ENCODE assay signal across 32 mouse cellular contexts in the genomic region with DNA sequence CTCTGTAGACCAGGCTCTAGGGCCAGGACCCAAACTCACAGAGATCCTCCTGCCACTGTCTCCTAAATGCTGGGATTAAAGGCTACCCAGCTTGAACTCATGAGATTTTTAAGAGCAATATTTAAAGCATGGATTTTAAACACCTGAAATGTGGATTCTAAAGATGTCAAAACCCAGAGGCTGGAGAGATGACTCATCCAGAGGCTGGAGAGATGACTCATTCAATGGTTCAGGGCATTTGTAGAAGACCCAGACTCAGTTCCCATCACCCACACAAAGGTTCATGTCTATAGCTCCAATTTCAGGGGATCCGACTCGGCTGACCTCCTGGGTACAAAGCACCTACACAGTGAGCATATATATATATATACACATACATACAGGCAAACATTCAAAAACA. TPM values are rescaled to one million over a fixed set of nuclear protein-coding genes. Genes with fewer than 3 reads are reported as not detected.
DNase-seq lines count a peak whose midpoint lies in the region; ATAC-seq and TF ChIP-seq lines count a peak whose summit lies in the region.
"Had no signal": no experiment of that assay in that cellular context is flagged by ENCODE, and none has a peak within 500 bp of the region (broad histone marks: within the 10 kb centered on the region; RNA-seq: fewer than 3 reads in every experiment).

No protein-coding gene starts in this region.

- H3K79me2 ChIP-seq in C2C12 (ENCODE audit: control insufficient read depth, insufficient read depth), result peaks cover 51% of the 10 kb centered on the region
- H3K79me2 ChIP-seq in MEL (ENCODE audit: control insufficient read depth, insufficient read depth, low read length, poor library complexity), result peaks cover 13% of the 10 kb centered on the region

- no peak overlapping the region for H3K27ac ChIP-seq in MEL (ENCODE audit: control insufficient read depth, low read depth, low read length)
- H3K27ac ChIP-seq in intestine, embryonic 16.5 days (ENCODE audit: low read length), result no peak overlapping the region
- H3K27ac ChIP-seq: embryonic facial prominence, embryonic 10.5 days; embryonic facial prominence, embryonic 13.5 days; forebrain, embryonic 12.5 days; forebrain, embryonic 15.5 days; heart, embryonic 15.5 days; hindbrain, embryonic 10.5 days; hindbrain, embryonic 13.5 days; intestine, embryonic 15.5 days had no signal

- intact Hi-C loops in left cerebral cortex, postnatal 36 days (cut with DNase I), result no loop called here

- H3K27me3 ChIP-seq in C2C12 (ENCODE audit: control insufficient read depth, insufficient read depth, insufficient read length), result no peaks in the 10 kb centered on the region
- H3K27me3 ChIP-seq in MEL (ENCODE audit: control insufficient read depth in 1 of 2, insufficient read depth in 2 of 2, low read length in 2 of 2), result no peaks in the 10 kb centered on the region
- no peaks in the 10 kb centered on the region for H3K27me3 ChIP-seq in intestine, embryonic 16.5 days (replicated peaks; ENCODE audit: control insufficient read depth, insufficient read depth, low read length)
- H3K27me3 ChIP-seq: embryonic facial prominence, embryonic 13.5 days; forebrain, embryonic 12.5 days; forebrain, embryonic 15.5 days; heart, embryonic 12.5 days; heart, embryonic 15.5 days; hindbrain, embryonic 13.5 days; intestine, embryonic 15.5 days; Patski had no signal

- H3ac ChIP-seq in C2C12 (ENCODE audit: control insufficient read depth, insufficient read length, low read depth), result no peak overlapping the region

- DNase-seq in 3134 (ENCODE audit: extremely low read depth, insufficient read length, low spot score) (peak; percentile 28), MEL (ENCODE audit: low read depth, low spot score) (peak; percentile 14), NIH3T3 (ENCODE audit: low read depth) (peak; percentile 11)
- no peak for DNase-seq in spleen, postnatal 10 days (ENCODE audit: low spot score in 2 of 2)
- DNase-seq in layer of hippocampus, adult 8-10 months (ENCODE audit: low spot score in 2 of 2), result no peak
- DNase-seq in left cerebral cortex, postnatal 36 days (ENCODE audit: low spot score in 2 of 2), result no peak
- DNase-seq: adrenal gland, adult 2 months; adrenal gland, postnatal 14 days; cerebellum, adult 11 months; cerebellum, adult 2 months; cerebellum, adult 9-11 months; cerebellum, postnatal 25 days; embryo, embryonic 11 days; gastrocnemius, postnatal 14 days; heart, adult 18-20 months; heart, postnatal 10 days; heart, postnatal 36 days; kidney, adult 18-20 months had no signal

- no peaks in the 10 kb centered on the region for H3K9me3 ChIP-seq in MEL (replicated peaks; ENCODE audit: insufficient read depth, low read length)
- H3K9me3 ChIP-seq in intestine, embryonic 16.5 days (ENCODE audit: control insufficient read depth, low read length), result no peaks in the 10 kb centered on the region
- H3K9me3 ChIP-seq: embryonic facial prominence, embryonic 10.5 days; embryonic facial prominence, embryonic 13.5 days; forebrain, embryonic 12.5 days; forebrain, embryonic 15.5 days; heart, embryonic 12.5 days; heart, embryonic 15.5 days; hindbrain, embryonic 10.5 days; hindbrain, embryonic 13.5 days; intestine, embryonic 15.5 days had no signal

- H3K4me3 ChIP-seq in C2C12 (ENCODE audit: insufficient read depth, poor library complexity, severe bottlenecking), result no peak overlapping the region
- H3K4me3 ChIP-seq in MEL (ENCODE audit: control insufficient read depth in 1 of 2, insufficient read depth in 1 of 2, low read depth in 2 of 2, low read length in 2 of 2), result no peak overlapping the region
- H3K4me3 ChIP-seq in intestine, embryonic 16.5 days (ENCODE audit: low read length), result no peak overlapping the region
- H3K4me3 ChIP-seq: embryonic facial prominence, embryonic 10.5 days; embryonic facial prominence, embryonic 13.5 days; erythroblast, embryonic 14.5 days; forebrain, embryonic 12.5 days; forebrain, embryonic 15.5 days; heart, embryonic 12.5 days; heart, embryonic 15.5 days; hindbrain, embryonic 10.5 days; hindbrain, embryonic 13.5 days; intestine, embryonic 15.5 days had no signal

- TF ChIP-seq EP300 in MEL (IDR thresholded peaks at IDR 0.05; ENCODE audit: low read depth in 1 of 2, low read length in 2 of 2), result no peak

- no peak for TF ChIP-seq RAD21 in MEL (IDR thresholded peaks at IDR 0.05; ENCODE audit: low read depth, low read length)

- H3K36me3 ChIP-seq in C2C12 (ENCODE audit: control insufficient read depth, insufficient read depth) (peaks cover 44% of the 10 kb centered on the region), MEL (ENCODE audit: control insufficient read depth in 1 of 2, insufficient read depth in 2 of 2, low read length in 2 of 2) (peaks cover 12 to 17% of the 10 kb centered on the region in 2 experiments)
- H3K36me3 ChIP-seq in intestine, embryonic 16.5 days (ENCODE audit: control insufficient read depth, insufficient read depth, low read length), result peaks cover 4% of the 10 kb centered on the region; the same call in 1 of the 2 replicates

- peaks cover 16% of the 10 kb centered on the region for H3K79me3 ChIP-seq in C2C12 (ENCODE audit: low read depth)

- H3K4me2 ChIP-seq in intestine, embryonic 16.5 days (ENCODE audit: low read depth, low read length), result no peak overlapping the region
- H3K4me2 ChIP-seq: embryonic facial prominence, embryonic 13.5 days; forebrain, embryonic 12.5 days; forebrain, embryonic 15.5 days; heart, embryonic 12.5 days; heart, embryonic 15.5 days; hindbrain, embryonic 13.5 days; intestine, embryonic 15.5 days had no signal

- H3K4me1 ChIP-seq in MEL (ENCODE audit: control insufficient read depth in 1 of 2, insufficient read depth in 2 of 2, low read length in 2 of 2), result peaks cover 0 to 3% of the 10 kb centered on the region in 2 experiments; a peak in 2 of 4 replicates
- peaks cover 11% of the 10 kb centered on the region for H3K4me1 ChIP-seq in intestine, embryonic 16.5 days (ENCODE audit: control insufficient read depth, insufficient read depth, low read length)

- 94% methylated on average over 2 of the region's 2 CpGs for WGBS in intestine, embryonic 16.5 days

- no peak for ATAC-seq in intestine, embryonic 16.5 days
- ATAC-seq: forebrain, embryonic 15.5 days; hindbrain, embryonic 16.5 days; intestine, embryonic 15.5 days; Patski had no signal

- TF ChIP-seq CTCF in C2C12 (IDR thresholded peaks at IDR 0.05; ENCODE audit: control insufficient read depth, insufficient read depth, insufficient read length) (no peak), MEL (IDR thresholded peaks at IDR 0.05 in 2 of 3, conservative IDR thresholded peaks at IDR 0.05 in 1 of 3; ENCODE audit: control insufficient read depth in 1 of 3, insufficient read depth in 1 of 3, low read depth in 2 of 3, low read length in 3 of 3, poor library complexity in 1 of 3, severe bottlenecking in 1 of 3) (no peak)

- no peak for TF ChIP-seq POLR2A in MEL (IDR thresholded peaks at IDR 0.05; ENCODE audit: control insufficient read depth in 1 of 2, insufficient read depth in 1 of 2, low read depth in 1 of 2, low read length in 2 of 2, poor library complexity in 1 of 2)

- H3K9ac ChIP-seq in MEL (ENCODE audit: control insufficient read depth, low read depth, low read length, poor library complexity, severe bottlenecking), result no peak overlapping the region
- no peak overlapping the region for H3K9ac ChIP-seq in intestine, embryonic 16.5 days (ENCODE audit: low read depth, low read length)
- H3K9ac ChIP-seq: embryonic facial prominence, embryonic 13.5 days; forebrain, embryonic 12.5 days; forebrain, embryonic 15.5 days; heart, embryonic 12.5 days; heart, embryonic 15.5 days; hindbrain, embryonic 13.5 days; intestine, embryonic 15.5 days had no signal

TF ChIP-seq in C2C12, 6 proteins besides CTCF, POLR2A, EP300 and RAD21:
- no peak for TF ChIP-seq MAX (IDR thresholded peaks at IDR 0.05)
- no peak for TF ChIP-seq MYOG (IDR thresholded peaks at IDR 0.05; ENCODE audit: control insufficient read depth, extremely low read depth, insufficient read length)
- TF ChIP-seq CEBPB (IDR thresholded peaks at IDR 0.05; ENCODE audit: low read depth), result no peak
- TF ChIP-seq FOSL1 (IDR thresholded peaks at IDR 0.05; ENCODE audit: insufficient read depth, low read length, poor library complexity, severe bottlenecking), result peak; percentile 40

TF ChIP-seq in MEL, 35 proteins besides CTCF, POLR2A, EP300 and RAD21 (continues in another document):
- TF ChIP-seq ETS1 (IDR thresholded peaks at IDR 0.05; ENCODE audit: low read depth, low read length) (no peak), POLR2AphosphoS5 (IDR thresholded peaks at IDR 0.05; ENCODE audit: borderline replicate concordance, low read depth, low read length) (no peak), HCFC1 (IDR thresholded peaks at IDR 0.05; ENCODE audit: low read depth, low read length) (no peak), E2F4 (IDR thresholded peaks at IDR 0.05; ENCODE audit: borderline replicate concordance, low read depth, low read length) (no peak), USF1 (IDR thresholded peaks at IDR 0.05; ENCODE audit: low read depth, low read length) (no peak), POLR2AphosphoS2 (IDR thresholded peaks at IDR 0.05; ENCODE audit: low read length) (no peak), RCOR1 (IDR thresholded peaks at IDR 0.05; ENCODE audit: low read depth, low read length) (no peak)

RNA-seq across cellular contexts. Expression of a gene that starts 3.3 kb away (rescaled TPM):
- 29.5 TPM for polyA plus RNA-seq in C2C12 (2012; fragmentation: generic; extraction: Trizol)
- total RNA-seq in MEL (2012; rRNA removed), result 36.4 and 38.0 TPM in 2 replicates
- polyA plus RNA-seq in MEL (2012; ENCODE audit: insufficient read depth in 1 of 2, insufficient read length in 2 of 2, low read depth in 1 of 2, low replicate concordance in 2 of 2, missing spikeins in 1 of 2), result 10 to 100 TPM in 1 of 2 experiments, not detected in 1; 40.4 TPM
- 22.6 and 23.6 TPM in 2 replicates for polyA plus RNA-seq in intestine, embryonic 16.5 days (2015; fragmentation: Nextera tagmentation; extraction: Ambion mirVana)
- total RNA-seq in layer of hippocampus, adult 8-10 months (2022), result 10 to 100 TPM; 24.8 to 28.1 (median 27.2) TPM
- 10 to 100 TPM; 33.8 to 34.9 TPM for total RNA-seq in left cerebral cortex, postnatal 36 days (2021)

RNA-seq across cellular contexts. Expression of a gene that starts 30.9 kb away (rescaled TPM):
- polyA plus RNA-seq in C2C12 (2012; fragmentation: generic; extraction: Trizol), result 25.8 TPM
- total RNA-seq in MEL (2012; rRNA removed), result 17.7 and 17.9 TPM in 2 replicates
- polyA plus RNA-seq in MEL (2012; ENCODE audit: insufficient read depth in 1 of 2, insufficient read length in 2 of 2, low read depth in 1 of 2, low replicate concordance in 2 of 2, missing spikeins in 1 of 2), result 10 to 100 TPM in 1 of 2 experiments, not detected in 1; 28.6 TPM
- polyA plus RNA-seq in intestine, embryonic 16.5 days (2015; fragmentation: Nextera tagmentation; extraction: Ambion mirVana), result 31.5 and 33.9 TPM in 2 replicates
- 10 to 100 TPM; 43.7 to 55.5 (median 51.0) TPM for total RNA-seq in layer of hippocampus, adult 8-10 months (2022)
- 10 to 100 TPM; 39.6 to 45.3 TPM for total RNA-seq in left cerebral cortex, postnatal 36 days (2021)

RNA-seq across cellular contexts. Expression of a gene that starts 39.4 kb away (rescaled TPM):
- polyA plus RNA-seq in C2C12 (2012; fragmentation: generic; extraction: Trizol) (56.9 TPM), MEL (2012; ENCODE audit: insufficient read depth in 1 of 2, insufficient read length in 2 of 2, low read depth in 1 of 2, low replicate concordance in 2 of 2, missing spikeins in 1 of 2) (100 to 1,000 TPM; 116 to 352 TPM)
- 34.2 and 38.1 TPM in 2 replicates for total RNA-seq in MEL (2012; rRNA removed)
- 81.4 and 83.2 TPM in 2 replicates for polyA plus RNA-seq in intestine, embryonic 16.5 days (2015; fragmentation: Nextera tagmentation; extraction: Ambion mirVana)
- 10 to 100 TPM; 23.5 to 31.2 (median 28.1) TPM for total RNA-seq in layer of hippocampus, adult 8-10 months (2022)
- total RNA-seq in left cerebral cortex, postnatal 36 days (2021), result 10 to 100 TPM; 16.2 to 22.4 TPM

Comparison
In these comparisons a context has a peak if more than half of its experiments do, and no peak if none do; other contexts are left out.
1. DNase-seq: peak in 3134 (single experiment), MEL (single experiment) and NIH3T3 (single experiment); none in spleen, postnatal 10 days (0 of 2), layer of hippocampus, adult 8-10 months (0 of 2) and left cerebral cortex, postnatal 36 days (0 of 2).